Mouse (Mus musculus): ENCODE results near the gene Sqor.

Gene Sqor

DNA sequence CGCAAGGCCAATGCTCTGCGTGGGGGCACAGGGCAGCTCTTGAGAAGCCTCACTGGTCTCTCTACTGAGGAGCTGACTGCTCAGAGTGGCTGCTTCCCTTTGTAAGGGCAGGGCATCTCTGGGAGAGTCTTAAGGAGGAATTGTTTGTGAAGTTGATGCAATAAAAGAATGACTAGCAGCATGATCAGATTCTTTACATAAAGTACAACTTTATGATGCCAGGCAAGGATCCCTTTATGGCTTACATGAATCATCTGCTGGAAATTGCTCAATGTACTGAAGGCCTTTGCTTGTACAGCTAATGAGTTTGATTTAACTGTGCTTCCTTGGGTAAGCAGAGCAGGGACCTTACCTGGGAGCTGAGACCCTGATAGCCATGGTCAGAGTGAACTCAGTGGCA, 18.7 kb downstream of the Sqor start:
- no peak for DNase-seq (ENCODE audit: low read depth in 2 of 2, low spot score in 2 of 2)

DNA sequence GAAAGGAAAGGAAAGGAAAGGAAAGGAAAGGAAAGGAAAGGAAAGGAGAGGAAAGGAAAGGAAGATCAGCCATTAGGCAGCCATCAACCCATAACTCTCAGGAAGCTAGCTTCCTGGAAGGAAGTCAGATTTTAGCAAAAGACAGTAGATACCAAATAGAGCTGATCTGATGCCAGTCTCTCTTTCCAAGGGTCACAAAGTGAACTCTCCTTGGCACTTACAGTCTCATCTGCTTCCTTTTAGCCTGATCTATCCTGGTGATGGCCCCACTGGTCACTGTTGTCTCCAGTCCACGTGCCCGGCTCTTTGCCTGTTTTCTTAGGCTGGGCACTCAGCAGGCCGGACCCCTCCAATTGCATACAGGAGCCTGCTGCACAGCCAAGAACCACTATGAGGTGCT, 19.7 kb downstream of the Sqor start:
- no peak for DNase-seq (ENCODE audit: low read depth in 2 of 2, low spot score in 2 of 2)

DNA sequence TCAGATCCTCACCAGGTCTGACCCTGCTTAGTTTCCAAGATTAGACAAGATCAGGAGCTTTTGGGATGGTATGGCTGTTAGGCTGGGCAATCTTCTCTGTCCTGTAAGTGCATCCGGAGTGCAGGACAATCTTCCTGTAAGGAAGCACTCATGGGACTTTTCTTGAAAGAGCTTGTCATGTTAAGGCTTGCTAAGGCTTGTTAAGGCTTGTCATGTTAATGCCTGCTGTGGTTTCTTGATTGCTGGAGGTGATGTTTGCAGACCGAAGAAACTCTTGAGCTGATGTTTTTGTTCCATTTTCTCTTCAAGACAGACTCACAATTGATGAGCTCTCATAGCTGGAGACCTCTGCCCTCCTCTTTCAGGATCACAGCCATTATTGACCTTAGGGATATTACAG, 21.1 kb downstream of the Sqor start:
- DNase-seq (ENCODE audit: low read depth in 2 of 2, low spot score in 2 of 2): no peak

DNA sequence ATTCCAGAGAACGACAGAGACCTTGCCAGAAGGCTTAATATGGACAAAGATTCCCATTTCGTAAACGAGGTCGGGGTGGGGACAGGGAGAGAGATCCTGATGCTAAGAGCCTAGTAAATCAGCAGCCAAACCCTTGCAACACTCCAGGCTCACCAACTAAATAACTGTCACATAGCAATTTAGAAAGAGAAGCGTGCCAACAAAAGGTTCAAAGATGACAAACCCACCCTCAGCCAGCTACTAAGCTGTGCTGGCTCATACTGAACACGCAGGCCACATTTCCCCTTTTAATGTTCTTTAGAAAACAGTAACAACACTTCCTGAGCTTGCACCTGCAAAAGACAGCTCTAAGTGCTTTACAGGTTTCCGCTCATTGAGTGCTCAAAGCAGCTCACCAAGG, 24.3 kb downstream of the Sqor start:
- DNase-seq (ENCODE audit: low read depth in 2 of 2, low spot score in 2 of 2): no peak

DNA sequence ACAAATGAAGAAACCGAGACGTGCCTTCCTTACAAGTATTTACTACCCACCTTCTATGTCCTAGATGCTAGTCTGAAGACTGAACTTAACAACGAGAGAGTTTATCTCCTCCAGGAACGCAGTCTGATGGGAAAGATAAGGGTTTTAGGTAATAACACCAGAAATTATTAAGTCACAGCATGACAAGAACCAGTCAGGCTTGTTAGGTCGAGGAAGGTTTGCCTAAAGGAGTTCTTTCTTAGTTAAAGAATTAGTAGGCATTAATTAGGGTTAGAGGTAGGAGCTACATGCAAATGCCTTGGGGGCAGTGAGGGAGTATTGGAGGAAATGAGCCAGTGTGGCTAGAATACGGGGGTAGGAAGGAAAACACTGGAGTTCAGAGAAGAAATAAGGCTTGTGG, 24.7 kb downstream of the Sqor start:
- DNase-seq (ENCODE audit: low read depth in 2 of 2, low spot score in 2 of 2): no peak

DNA sequence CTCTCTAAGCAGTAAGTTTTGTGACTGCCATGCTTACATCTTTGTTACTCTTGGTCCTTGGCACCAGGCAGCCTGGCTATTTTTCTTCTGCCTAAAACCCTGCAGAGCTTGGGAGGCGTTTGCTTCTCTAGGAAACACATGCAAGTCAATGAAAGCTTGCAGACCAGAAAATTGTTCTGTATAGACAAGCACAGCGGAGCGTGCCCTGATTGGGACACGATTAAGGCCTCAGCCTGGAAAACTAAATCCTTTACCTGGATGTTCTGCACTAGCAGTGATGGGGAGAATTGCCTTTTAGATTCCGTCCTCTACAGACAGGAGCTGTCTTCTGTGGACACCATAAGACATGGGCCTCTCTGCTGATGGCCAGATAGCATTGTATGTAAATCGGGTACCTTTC, 39.4 kb downstream of the Sqor start:
- DNase-seq (ENCODE audit: low read depth in 2 of 2, low spot score in 2 of 2): no peak

DNA sequence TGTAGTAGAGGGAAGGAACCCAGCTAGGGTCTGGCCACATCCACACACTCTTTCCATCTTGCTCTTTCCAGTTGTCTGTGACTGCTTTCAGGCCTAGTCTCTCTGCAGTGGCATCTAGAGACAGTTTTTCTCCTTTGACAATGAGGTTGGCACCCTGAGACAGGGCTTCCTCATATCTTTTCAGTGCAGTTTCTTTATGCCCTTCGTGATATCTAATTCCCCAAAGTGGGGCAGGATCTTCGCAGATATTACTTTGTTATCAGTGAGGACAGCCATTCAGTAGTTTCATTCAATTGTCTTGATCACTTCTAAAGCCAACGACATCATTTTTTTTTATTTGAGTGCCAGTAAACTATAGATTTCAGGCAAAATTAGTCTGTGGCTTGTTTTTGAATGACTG, 41.0 kb downstream of the Sqor start:
- DNase-seq (ENCODE audit: low read depth in 2 of 2, low spot score in 2 of 2): no peak

DNA sequence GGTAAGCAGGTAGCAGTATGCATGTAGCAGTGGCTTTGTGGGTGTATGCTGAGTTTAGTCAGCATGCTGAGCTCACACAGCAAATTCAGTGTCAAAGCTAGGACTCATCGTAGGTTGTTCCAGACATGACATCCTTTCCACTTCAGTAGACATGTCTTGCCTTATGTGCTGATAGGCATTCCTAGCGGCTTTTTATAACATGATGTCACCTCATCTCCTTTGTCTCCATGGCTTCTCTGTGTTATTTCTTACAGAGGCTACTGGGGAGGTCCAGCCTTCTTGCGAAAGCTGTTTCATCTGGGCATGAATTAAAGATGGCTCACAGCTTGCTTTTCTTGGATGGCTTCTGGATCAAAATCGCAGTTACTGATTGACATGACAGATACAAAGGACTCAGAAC, 44.0 kb downstream of the Sqor start:
- DNase-seq (ENCODE audit: low read depth in 2 of 2, low spot score in 2 of 2): no peak

DNA sequence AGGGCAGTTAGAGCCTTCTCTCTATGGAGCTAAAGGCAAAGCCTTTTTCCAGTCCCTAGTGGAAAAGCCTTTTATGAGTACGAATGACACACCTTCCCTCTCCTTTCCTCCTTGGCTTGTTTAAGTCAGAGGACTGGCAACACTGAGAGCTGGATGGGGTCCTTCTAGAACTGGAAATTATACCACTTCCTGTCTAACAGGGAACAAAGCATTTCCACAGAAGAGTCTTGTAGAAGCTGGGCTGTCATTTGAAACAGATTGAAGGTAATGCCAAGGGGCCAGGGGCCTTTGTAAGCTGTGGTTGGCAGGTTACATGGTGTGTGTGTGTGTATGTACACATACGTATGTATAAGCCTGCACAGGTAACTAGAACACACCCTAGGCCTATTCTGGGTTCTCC, 51.9 kb downstream of the Sqor start:
- DNase-seq (ENCODE audit: low read depth in 2 of 2, low spot score in 2 of 2): no peak

DNA sequence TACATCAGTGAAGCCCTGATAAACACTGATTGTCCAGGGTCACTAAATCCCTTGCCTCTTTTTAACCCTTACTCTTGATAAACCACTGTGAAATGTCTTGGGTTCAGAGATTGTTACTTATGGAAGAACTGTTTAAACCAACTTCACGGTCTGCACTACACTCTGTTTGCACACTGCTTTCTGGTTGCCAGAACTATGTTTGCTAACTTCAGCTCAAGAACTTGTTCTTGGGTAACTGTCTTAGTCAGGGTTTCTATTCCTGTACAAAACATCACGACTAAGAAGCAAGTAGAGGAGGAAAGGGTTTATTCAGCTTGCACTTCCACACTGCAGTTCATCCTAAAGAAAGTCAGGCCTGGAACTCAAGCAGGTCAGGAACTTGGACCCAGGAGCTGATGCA, 56.2 kb downstream of the Sqor start:
- DNase-seq (ENCODE audit: low read depth in 2 of 2, low spot score in 2 of 2): no peak

DNA sequence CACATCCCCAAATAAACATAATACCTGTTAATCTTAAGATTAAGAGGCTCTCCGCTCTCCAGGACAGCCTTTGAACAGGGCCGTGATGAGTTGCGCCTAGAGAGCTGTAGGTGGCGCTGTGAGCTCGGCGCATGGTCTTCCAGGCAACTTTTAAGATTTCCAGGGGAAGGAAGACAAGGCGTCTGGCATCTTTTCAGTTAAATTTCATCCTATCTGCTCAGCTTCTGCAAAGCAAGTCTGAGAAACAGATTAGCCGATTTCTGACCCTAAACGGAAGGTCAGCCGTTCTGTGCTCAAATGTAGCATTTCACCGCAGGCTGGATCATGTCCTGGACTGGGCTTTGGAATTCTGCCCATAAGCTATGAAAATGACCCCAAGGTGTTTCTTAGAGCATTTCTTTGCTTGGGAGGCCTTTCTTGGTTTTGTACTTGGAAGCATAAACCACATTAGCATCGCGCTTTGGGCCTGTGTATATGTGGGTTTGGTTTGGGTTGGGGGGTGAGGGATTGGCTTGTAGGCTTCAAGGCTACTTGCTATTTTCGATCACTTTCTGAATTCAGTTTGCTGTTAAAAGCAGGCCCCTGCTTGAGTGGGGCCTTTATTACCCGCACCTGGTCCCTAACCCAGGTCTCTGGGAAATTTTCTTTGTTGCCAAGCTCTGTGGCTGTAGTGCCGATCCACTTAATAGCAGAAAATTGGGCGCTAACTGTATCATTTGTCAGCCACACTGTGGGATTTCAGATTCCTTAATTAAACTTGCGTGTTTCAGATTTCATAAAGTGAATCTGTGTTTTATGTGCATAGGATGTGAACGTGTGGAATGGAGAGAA, 60.6 kb downstream of the Sqor start:
- DNase-seq (ENCODE audit: low read depth in 2 of 2, low spot score in 2 of 2): no peak

DNA sequence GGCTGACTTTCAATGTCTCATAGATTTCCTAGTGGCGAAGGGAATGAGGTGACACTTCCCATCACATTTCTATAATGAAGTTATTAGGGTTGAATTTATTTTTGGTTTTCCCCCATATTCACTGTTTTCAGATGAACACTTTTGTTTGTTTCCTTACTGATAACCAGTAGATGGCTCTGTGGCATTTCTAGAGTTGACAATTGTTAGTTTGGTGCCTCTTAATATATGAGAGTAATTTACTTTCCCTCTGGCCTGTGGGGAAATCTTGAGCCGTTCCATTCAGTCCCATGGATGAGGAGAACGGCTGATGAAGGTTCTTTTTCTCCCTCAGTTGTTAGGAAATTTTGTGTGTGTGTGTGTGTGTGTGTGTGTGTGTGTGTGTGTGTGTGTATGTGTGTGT, 61.3 kb downstream of the Sqor start:
- no peak for DNase-seq (ENCODE audit: low read depth in 2 of 2, low spot score in 2 of 2)

DNA sequence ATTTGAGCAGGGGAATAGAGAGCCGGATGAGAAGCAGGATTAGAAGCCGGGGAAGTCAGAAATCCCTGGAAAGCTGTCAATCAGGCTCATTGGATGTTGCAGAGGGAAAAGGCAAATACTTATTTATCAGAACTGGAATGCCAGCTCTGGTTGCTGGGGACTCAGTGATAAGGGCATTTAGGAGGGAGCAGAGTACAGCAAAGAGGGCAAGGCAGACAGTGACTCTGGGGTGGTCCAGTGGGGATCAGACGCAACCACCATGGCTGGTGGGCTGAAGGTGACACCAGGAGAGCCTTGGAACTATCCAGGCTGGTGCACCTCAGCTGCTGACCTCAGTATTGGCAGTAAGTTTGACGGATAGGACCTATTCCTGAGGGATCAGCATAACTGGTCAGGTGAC, 89.6 kb downstream of the Sqor start:
- DNase-seq (ENCODE audit: low read depth in 2 of 2, low spot score in 2 of 2): no peak

DNA sequence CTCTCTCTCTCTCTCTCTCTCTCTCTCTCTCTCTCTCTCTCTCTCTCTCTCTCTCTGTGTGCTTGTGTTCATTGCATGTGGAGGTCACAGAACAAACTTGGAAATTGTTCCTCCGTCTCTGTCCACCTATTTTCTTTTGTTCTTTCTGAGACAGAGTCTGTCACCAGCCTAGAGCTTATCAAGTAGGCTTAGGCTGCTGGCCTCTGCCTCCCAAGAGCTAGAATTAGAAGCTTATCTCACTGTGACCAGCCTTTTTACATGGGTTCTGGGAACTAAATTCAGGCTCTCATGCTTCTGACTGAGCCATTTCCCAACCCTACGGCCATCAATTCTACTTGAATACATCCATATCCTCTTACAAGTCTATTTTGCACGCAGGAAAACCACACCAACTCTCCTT, 90.3 kb downstream of the Sqor start:
- DNase-seq (ENCODE audit: low read depth in 2 of 2, low spot score in 2 of 2): no peak
